Mouse (Mus musculus) cerebellum, postnatal 4 days (tissue): ENCODE data around the gene Nol10.
"Not testable (repeated sequence)": the region's sequence is repeated elsewhere in the genome, so short reads cannot be mapped to it uniquely, and the experiment has no call there.

Experiments used
- DNase-seq, 2 experiments: peaks; one replicate each; pipeline ENCODE4 v3.0.0; 2022; ENCODE audit warnings: low spot score in 2 of 2, mixed read lengths in 1 of 2

Nol10 gene

GRCm38 (mm10) chr12:17453918-17454317 lies 105.7 kb downstream of the Nol10 start:
- no peak for DNase-seq

- DNase-seq = no peak
These were observed 106.8 kb downstream of the Nol10 start for GRCm38 (mm10) chr12:17455096-17455495.

DNA sequence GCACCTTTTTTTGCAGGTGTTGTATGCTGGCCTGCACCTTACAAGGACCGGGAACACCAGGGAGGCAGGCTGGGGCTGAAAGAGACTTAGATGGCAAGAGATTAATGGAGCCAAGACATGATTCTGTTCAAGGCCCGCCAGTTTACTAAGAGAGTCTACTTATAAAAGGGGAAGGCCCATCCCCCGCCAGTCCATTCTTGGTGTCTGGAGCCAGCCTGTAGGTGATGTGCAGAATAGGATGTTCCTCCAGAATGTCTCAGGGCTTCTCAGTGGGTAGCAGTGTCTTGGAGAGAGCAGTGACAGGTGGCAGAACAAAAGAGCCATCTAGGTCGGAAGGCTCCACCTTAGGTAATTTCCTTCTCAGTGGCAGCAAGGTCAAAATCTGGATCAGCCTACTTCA lies 111.0 kb downstream of the Nol10 start:
- not testable (repeated sequence) for DNase-seq

DNA sequence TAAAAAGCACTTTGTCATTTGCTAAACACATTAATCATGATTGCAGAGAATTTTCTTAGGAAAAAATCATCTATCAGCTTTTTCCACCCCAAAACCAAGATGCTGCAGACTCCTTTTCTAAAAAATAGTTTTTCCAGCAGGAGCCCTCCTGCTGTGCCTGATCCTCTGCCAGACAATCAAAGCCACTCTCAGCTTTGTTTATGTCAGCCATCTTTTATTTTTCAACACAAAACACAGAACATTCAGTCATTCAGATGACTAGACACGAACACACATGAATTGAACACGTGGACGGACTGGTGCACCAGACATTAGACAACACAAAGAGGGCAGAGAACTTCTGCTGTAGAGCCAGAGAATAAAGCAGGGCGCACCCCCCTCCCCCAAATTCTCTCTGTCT lies 115.4 kb downstream of the Nol10 start:
- no peak for DNase-seq

GRCm38 (mm10) chr12:17464550-17464949 lies 116.3 kb downstream of the Nol10 start:
- not testable (repeated sequence) for DNase-seq

DNA sequence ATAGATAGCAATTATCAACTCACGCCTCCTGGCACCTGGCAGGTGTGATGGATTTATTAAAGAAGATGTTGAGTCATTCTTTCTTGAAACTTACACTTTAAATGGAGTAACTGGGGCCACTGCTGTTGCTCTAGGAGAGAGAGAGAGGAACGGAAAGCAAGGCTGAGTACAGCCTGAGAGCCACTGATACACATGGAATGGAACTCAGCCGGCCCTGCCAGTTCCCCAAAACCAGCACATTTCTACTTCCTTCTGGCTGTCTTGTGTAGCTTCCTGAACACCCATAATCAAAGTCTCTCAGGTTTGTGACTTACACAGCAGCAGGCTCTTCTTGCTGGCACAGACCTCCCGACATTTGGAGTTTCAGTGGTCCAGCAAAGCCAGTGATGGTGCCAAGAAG lies 118.5 kb downstream of the Nol10 start:
- DNase-seq = no peak

DNA sequence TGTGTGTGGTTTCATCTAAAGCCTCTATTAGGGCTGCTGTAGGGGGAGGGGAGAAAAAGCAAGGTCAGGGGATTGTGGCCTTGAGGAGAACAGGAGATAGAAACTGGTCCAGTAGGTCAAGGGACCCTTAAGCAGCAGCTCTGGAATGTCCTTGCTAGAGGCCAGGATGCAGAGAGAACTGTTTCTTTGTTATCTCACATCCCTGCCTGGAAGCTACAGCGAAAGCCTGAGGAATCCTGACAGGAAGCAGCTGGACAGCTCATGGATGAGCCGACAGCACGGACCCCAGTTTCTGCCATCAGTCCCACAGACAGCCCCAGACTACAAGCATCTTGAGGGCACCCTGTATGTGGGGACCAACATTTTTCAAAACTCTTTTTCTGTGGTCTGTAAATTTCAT lies 120.1 kb downstream of the Nol10 start:
- DNase-seq = no peak

- no peak for DNase-seq
These were observed 121.6 kb downstream of the Nol10 start for GRCm38 (mm10) chr12:17469869-17470268.

GRCm38 (mm10) chr12:17470528-17470927 lies 122.3 kb downstream of the Nol10 start:
- DNase-seq = not testable (repeated sequence)

DNA sequence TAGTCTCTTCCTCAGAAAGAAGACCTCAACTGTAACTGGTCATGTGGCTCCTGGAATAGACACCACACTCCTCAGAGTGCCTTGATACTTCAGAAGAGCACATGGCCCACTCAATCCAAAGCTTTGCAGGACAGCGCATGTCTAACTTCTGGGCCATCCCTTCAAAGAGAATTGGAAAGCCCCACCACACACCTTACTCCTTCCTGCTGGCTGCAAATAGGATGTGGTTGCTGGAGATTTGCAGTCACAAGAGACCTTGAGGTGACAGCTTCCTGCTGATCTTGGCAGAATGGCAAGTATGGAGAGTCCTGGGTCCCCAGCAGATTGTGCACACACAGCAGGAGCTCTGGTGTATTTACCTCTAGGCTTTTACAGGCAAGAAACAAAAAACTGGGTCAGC lies 123.1 kb downstream of the Nol10 start:
- DNase-seq = no peak

DNA sequence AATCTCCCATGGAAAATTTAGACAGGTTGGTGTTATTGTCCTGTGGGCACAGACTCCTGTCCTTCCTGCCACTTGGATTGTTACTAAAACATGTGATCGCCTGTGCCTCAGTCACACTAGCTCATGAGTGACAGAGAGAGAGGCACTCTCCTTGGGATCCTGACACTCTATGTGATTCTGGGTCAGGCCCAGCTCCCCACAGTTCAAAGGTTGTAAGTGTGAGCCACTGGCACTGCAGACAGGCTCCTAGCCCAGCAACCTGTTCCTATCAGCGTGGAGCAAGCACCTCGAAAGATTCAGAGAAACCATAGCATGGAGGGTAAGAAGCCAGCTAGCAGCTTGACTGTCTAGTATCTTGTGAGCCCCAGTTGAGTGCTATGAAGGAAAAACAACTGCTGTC lies 124.9 kb downstream of the Nol10 start:
- no peak for DNase-seq

DNA sequence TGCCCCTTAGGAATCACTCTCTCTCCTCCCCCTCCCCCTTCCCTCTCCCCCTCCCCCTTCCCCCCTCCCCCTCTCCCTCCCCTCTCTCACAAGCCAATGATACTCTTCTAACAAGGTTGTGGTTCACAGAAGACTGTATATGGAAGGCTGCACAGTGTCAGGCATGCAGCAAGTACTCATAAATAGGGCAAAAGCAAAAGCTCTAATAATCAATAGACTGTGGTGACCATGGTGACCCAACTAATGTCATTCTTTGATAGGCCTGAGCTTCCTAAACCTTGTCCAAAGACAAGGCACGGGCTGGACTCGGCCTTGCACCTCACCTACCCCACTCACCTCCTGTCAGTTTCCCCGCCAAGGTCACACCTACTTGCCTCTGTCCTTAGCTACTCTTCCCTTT lies 125.6 kb downstream of the Nol10 start:
- DNase-seq = no peak

DNA sequence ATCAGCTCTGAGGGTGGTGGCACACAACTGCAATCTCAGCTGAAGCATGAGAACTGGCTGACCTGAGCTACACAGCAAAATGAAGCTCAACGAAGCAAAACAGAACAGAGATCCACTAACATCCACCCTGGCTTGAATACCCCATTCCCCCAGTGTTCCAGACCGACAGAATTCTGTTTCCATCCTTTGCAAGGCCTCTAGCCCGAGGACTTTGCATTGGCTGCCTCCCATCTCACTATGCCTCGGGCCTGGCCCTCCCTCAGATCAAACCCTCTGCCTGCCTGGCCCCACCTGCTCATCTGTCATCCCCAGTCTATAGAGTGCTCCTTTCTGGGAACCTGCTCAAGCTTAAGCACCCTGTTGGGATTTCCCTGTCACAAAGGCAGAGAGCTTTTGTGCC lies 126.4 kb downstream of the Nol10 start:
- no peak for DNase-seq

DNA sequence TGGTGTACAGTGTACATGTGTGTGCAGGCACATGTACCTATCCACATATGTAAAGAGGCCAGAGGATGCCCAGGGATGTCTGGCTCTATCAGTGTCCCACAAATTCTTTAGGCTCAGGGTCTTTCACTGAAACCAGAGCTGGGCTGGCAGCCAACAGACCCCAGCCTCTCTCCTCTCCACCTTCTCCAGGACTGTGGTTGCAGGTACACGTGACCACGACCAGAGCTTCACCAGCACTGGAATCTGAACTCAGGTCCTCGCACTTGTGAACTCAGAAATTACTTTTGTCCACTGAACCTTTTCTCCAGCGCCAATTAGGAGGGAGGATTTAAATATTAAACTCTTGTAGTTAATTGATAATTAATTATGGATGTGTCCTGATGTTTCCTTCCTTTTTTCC lies 126.9 kb downstream of the Nol10 start:
- no peak for DNase-seq

DNA sequence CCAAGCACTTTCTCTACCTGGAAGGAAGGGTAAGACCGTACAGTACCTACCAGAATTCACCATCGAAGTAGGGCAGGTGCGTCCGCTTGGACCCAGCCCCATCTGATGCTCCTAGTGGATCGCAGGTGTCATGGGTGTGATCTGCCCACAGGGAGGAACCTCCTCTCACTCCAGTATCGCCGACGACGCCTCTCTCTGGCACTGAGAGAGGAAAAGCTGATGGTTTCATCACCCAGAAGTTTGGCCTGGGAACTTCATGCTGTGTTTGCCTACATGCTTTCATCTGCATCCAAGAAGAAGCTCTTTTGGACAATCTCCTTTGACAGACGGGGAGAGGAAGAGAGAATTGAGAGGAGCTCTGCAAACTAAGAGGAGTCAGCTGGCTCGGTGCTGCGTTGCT lies 129.9 kb downstream of the Nol10 start:
- no peak for DNase-seq

- DNase-seq = no peak
These were observed 130.6 kb downstream of the Nol10 start for GRCm38 (mm10) chr12:17478856-17479255.
